Mouse (Mus musculus) lung, postnatal 0 days (tissue): Measurements from ENCODE around the gene Ltbp1.

ENCODE experiments used
- CTCF ChIP-seq: IDR thresholded peaks from 2 replicates; pipeline ENCODE4 v1.5.1; 2016; ENCODE audit warnings: antibody characterized with exemption, mild to moderate bottlenecking
- EP300 ChIP-seq: IDR thresholded peaks from 2 replicates; pipeline ENCODE4 v1.6.1; 2016; ENCODE audit warnings: antibody characterized with exemption, mild to moderate bottlenecking, control low read depth

GRCm38 (mm10) chr17:75268506-75268905 lies 263.1 kb downstream of the Ltbp1 start:
- TF ChIP-seq EP300 (no peak), CTCF (no peak)
